Mouse (Mus musculus): Measurements from ENCODE around the gene Commd3. TPM values are rescaled to one million over a fixed set of nuclear protein-coding genes. Genes with fewer than 3 reads are reported as not detected.

Commd3 gene
- polyA plus RNA-seq, 1 experiment, result 83.2 TPM

DNA sequence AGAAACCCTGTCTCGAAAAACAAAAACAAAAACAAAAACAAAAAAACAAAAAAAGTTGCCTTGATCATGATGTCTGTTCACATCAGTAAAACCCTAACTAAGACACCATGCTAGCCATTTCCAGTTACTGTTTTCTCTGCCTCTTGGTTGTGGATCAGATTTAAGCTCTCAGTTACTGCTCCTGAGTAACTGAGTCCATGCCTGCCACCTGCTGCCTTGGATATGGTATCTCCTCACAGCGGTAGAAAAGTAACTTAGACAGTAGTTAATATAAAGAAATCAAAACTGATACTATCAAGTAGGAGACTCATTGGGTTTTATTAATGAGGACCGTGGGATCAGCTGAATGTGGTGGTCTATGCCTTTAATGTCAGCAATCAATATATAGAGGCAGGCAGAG, 42.2 kb downstream of the Commd3 start:
- no peaks in the 10 kb centered on the region for H3K36me3 ChIP-seq (ENCODE audit: control insufficient read depth, insufficient read depth, low read length)
- no peak overlapping the region for H3K4me3 ChIP-seq (ENCODE audit: insufficient read depth, low read depth, low read length)
- H3K4me1 ChIP-seq (ENCODE audit: control insufficient read depth, insufficient read depth, low read length), result no peaks in the 10 kb centered on the region
- H3K27ac ChIP-seq (ENCODE audit: insufficient read depth, low read depth, low read length), result no peak overlapping the region
- H3K27me3 ChIP-seq (replicated peaks; ENCODE audit: control insufficient read depth, insufficient read depth, low read length), result no peaks in the 10 kb centered on the region; the same call in 1 of the 2 replicates
- WGBS, result 73% methylated on average over 3 of the region's 3 CpGs
- TF ChIP-seq POLR2A (IDR thresholded peaks at IDR 0.05; ENCODE audit: low read depth, low read length) (no peak), CTCF (conservative IDR thresholded peaks at IDR 0.05; ENCODE audit: insufficient read depth, insufficient read length, low read depth, low read length) (0 out of 2 replicates have a peak, but pooled peaks have one; percentile 14)
- DNase-seq, result no peak

DNA sequence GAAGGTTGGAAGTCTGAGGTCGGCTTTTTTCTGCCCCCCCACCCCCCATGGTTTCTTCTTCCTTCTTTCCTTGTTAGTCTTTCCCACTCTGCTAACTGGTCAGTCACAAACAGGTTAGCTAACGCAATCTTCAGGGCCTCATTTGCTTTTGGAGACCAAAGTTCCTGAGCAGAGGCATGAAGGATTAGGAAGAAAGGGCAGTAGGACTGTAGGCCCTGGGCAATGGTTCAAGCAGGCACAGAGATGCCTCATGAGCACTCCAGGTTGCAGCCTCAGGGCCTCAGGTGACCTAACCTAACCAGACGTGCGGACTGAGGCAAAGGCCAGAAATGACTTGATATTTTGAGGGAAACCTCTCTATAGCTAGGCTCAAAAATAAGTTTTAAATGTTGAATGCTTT, 46.3 kb downstream of the Commd3 start:
- TF ChIP-seq POLR2A (IDR thresholded peaks at IDR 0.05; ENCODE audit: low read depth, low read length), result no peak
- TF ChIP-seq CTCF (conservative IDR thresholded peaks at IDR 0.05; ENCODE audit: insufficient read depth, insufficient read length, low read depth, low read length), result no peak
- Histone ChIP-seq H3K36me3 (ENCODE audit: control insufficient read depth, insufficient read depth, low read length) (no peaks in the 10 kb centered on the region), H3K27ac (ENCODE audit: insufficient read depth, low read depth, low read length) (no peak overlapping the region), H3K27me3 (replicated peaks; ENCODE audit: control insufficient read depth, insufficient read depth, low read length) (no peaks in the 10 kb centered on the region), H3K4me3 (ENCODE audit: insufficient read depth, low read depth, low read length) (no peak overlapping the region), H3K4me1 (ENCODE audit: control insufficient read depth, insufficient read depth, low read length) (no peaks in the 10 kb centered on the region)
- DNase-seq, result no peak
- WGBS, result 79% methylated on average over 4 of the region's 4 CpGs

DNA sequence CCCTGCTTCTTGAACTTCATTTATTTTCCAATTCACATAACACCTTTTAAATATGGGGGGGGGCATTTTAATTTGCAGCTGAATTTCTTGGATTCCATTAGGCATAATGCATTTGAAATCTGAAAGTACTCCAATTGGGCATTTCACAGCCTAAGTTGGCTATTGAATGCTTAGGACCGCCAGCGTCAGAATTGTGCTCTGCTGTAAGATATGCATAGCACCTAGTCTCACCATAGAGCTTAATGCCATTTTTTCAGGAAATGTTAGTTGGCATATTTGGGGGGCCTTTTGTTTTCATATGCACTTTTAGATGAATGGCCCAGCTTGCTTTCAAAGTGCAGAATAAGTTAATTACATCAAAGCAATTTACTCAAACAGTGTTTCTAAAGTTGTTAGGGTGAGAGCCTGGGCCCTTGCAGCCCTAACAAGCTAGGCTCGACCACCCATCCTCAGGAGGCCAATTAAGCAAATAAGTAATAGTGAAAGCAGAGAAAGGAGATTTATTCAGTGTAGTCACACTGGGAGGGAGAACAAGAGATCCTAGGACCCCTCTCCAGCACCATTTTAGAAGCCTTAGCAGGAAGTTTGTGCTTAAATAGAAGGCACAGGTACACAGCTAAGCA, 50.1 kb downstream of the Commd3 start:
- 75% methylated on average over 3 of the region's 3 CpGs for WGBS
- TF ChIP-seq POLR2A (IDR thresholded peaks at IDR 0.05; ENCODE audit: low read depth, low read length), result no peak
- no peak for TF ChIP-seq CTCF (conservative IDR thresholded peaks at IDR 0.05; ENCODE audit: insufficient read depth, insufficient read length, low read depth, low read length)

DNA sequence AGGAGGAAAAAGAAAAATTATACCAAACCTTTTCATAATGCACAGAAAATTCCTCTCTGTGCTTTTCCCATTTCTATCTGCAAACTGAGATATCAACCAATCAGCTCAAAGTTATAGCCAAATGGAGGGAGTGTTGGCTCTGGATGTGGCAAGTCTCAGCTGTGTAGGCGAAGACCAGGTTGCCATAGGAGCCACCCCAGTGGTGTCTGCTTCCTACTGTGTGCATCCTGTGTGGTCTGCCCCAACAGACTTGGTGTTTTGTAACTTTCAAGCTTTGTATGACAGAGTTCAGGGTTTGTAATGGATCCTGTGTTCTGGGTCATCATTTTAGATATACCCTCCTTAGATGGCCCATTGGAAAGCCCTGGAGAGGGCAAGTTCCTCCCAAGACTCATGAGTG, 52.3 kb downstream of the Commd3 start:
- no peaks in the 10 kb centered on the region for H3K36me3 ChIP-seq (ENCODE audit: control insufficient read depth, insufficient read depth, low read length)
- no peak overlapping the region for H3K4me3 ChIP-seq (ENCODE audit: insufficient read depth, low read depth, low read length)
- no peaks in the 10 kb centered on the region; the same call in 1 of the 2 replicates for H3K27me3 ChIP-seq (replicated peaks; ENCODE audit: control insufficient read depth, insufficient read depth, low read length)
- no peaks in the 10 kb centered on the region for H3K4me1 ChIP-seq (ENCODE audit: control insufficient read depth, insufficient read depth, low read length)
- 81% methylated on average over 1 of the region's 1 CpGs for WGBS
- H3K27ac ChIP-seq (ENCODE audit: insufficient read depth, low read depth, low read length), result no peak overlapping the region
- no peak for TF ChIP-seq CTCF (conservative IDR thresholded peaks at IDR 0.05; ENCODE audit: insufficient read depth, insufficient read length, low read depth, low read length)
- TF ChIP-seq POLR2A (IDR thresholded peaks at IDR 0.05; ENCODE audit: low read depth, low read length), result no peak
- DNase-seq, result no peak

More for the DNA sequence above, 50.1 kb downstream of the Commd3 start:
- Histone ChIP-seq H3K27ac (ENCODE audit: insufficient read depth, low read depth, low read length) (no peak overlapping the region), H3K36me3 (ENCODE audit: control insufficient read depth, insufficient read depth, low read length) (no peaks in the 10 kb centered on the region), H3K4me1 (ENCODE audit: control insufficient read depth, insufficient read depth, low read length) (no peaks in the 10 kb centered on the region), H3K27me3 (replicated peaks; ENCODE audit: control insufficient read depth, insufficient read depth, low read length) (no peaks in the 10 kb centered on the region; the same call in 1 of the 2 replicates), H3K4me3 (ENCODE audit: insufficient read depth, low read depth, low read length) (no peak overlapping the region)
- DNase-seq, result no peak

Other genes with a start within 250 kb of the Commd3 start
- 16.1 and 17.4 TPM in 2 replicates for gene Bmi1, start 4.6 kb downstream of the Commd3 start, polyA plus RNA-seq (2012; rRNA removed)
- 0.14 and 0.27 TPM in 2 replicates for gene Spag6, start 21.6 kb downstream of the Commd3 start, polyA plus RNA-seq (2012; rRNA removed)

Measured in kidney, adult 2 months (tissue).